Mouse (Mus musculus) kidney, embryonic 16.5 days (tissue): ENCODE measurements at regions not wholly inside any gene's neighbourhood (a gene's known extent, or its start where the extent isn't known, plus 50 kb on each side); places are given as distances from the start of the nearest gene placed in this dataset.
A peak's percentile ranks its signal among the peaks of the same experiment; 100 is the strongest.

Experiments used
- ATAC-seq: fragments of 200-750 bp; cut with Nextera tagmentation; 2 replicates; pipeline ENCODE4 v1.8.0; 2017; ENCODE audit warnings: moderate TSS enrichment; ENCODE audit not compliant: low FRiP score, low TSS enrichment
- H3K27ac ChIP-seq: fragments of 300-500 bp; sonication (generic); 2 replicates; pipeline ENCODE4 v1.5.1; 2014; ENCODE audit warnings: low read length
- H3K27me3 ChIP-seq: fragments of 300-500 bp; sonication (generic); 2 replicates; pipeline ENCODE4 v1.6.1; 2014; ENCODE audit warnings: low read length, control low read depth, mixed read lengths; ENCODE audit not compliant: insufficient read depth
- H3K36me3 ChIP-seq: fragments of 300-500 bp; sonication (generic); 2 replicates; pipeline ENCODE4 v1.6.1; 2014; ENCODE audit warnings: low read length, control low read depth, mixed read lengths; ENCODE audit not compliant: insufficient read depth
- H3K4me1 ChIP-seq: fragments of 300-500 bp; sonication (generic); 2 replicates; pipeline ENCODE4 v1.6.1; 2014; ENCODE audit warnings: low read length, control low read depth, mixed read lengths; ENCODE audit not compliant: insufficient read depth
- H3K4me2 ChIP-seq: fragments of 300-500 bp; sonication (generic); replicated peaks from 2 replicates; pipeline ENCODE4 v1.6.1; 2014; ENCODE audit warnings: low read depth, low read length
- H3K4me3 ChIP-seq: fragments of 300-500 bp; sonication (generic); 2 replicates; pipeline ENCODE4 v1.5.1; 2014; ENCODE audit warnings: mild to moderate bottlenecking, low read length
- H3K9ac ChIP-seq: fragments of 300-500 bp; sonication (generic); replicated peaks from 2 replicates; pipeline ENCODE4 v1.6.1; 2014; ENCODE audit warnings: low read length
- H3K9me3 ChIP-seq: fragments of 300-500 bp; sonication (generic); 2 replicates; pipeline ENCODE4 v1.6.1; 2016; ENCODE audit warnings: low read length, control low read depth
- WGBS: fragments of 180-500 bp; shearing (Covaris S2); extraction: QIAGEN DNeasy Blood & Tissue Kit; methylation state at CpG from one replicate; pipeline ENCODE4 v1.1.7; 2014; 5-methylcytosine and 5-hydroxymethylcytosine counted together

DNA sequence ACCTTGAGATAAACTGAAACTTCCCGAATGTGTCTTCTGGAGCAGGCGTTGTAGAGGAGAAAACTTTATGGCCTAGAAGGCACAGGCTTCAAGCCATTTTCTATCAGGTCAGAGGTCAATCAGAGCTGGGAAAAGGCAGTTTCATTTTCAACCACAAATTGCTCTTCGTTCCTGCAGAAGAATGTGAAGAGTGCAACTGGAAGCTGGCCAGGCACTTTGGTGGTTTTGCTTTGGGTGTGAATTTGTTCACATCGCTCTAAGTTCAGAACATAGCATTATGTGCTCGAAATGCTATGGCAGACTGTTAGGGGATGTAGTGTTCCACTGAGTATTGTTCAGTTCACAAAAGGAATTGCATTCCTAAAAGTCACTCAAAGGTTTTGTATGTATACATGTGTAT, 220.9 kb upstream of the Rgmb start:
- H3K4me1 ChIP-seq = no peaks in the 10 kb centered on the region
- no peak for ATAC-seq
- H3K4me3 ChIP-seq = no peak overlapping the region
- no peak overlapping the region for H3K27ac ChIP-seq
- no peaks in the 10 kb centered on the region for H3K27me3 ChIP-seq
- no peaks in the 10 kb centered on the region for H3K36me3 ChIP-seq
- H3K9me3 ChIP-seq = no peaks in the 10 kb centered on the region
- no peak overlapping the region for H3K4me2 ChIP-seq
- 33% methylated on average over 5 of the region's 5 CpGs for WGBS
- H3K9ac ChIP-seq = no peak overlapping the region

DNA sequence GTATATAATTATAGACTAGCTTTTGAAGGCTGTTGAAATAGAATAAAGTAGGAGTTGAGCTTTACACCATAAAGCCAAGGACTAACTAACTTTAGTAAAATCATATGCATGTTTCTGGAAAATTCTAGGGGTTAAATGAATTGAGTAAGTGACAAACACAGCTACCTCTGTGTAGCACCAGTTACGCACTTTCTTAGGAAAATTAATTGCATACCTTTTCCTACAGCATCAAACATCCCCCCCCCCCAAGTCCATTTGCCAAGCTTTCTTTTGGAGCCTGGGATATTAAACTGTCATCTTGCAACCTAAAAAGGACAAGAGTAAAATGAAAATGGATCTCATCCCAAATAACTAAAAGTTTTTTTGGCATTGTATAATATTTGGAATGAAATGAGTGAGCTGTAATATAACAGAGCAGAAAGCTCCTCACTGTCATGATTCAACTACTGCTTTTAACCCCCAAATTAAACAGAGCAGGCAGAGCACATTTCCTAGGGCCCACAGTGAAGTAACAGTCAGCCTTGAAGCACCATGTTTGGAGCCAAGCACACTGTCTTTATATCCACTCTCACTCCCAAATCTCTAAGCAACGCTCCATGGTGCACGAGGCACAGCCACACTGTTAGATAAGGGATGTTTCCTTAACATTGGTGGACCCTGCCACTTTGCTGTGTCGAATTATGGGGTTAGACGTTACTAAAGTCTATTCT, 210.9 kb upstream of the Rgmb start:
- H3K27ac ChIP-seq = no peak overlapping the region
- WGBS = 72% methylated on average over 5 of the region's 5 CpGs
- no peak overlapping the region for H3K4me3 ChIP-seq
- no peaks in the 10 kb centered on the region for H3K36me3 ChIP-seq
- no peak for ATAC-seq
- H3K4me2 ChIP-seq = no peak overlapping the region
- H3K27me3 ChIP-seq = no peaks in the 10 kb centered on the region
- no peaks in the 10 kb centered on the region for H3K4me1 ChIP-seq
- no peaks in the 10 kb centered on the region for H3K9me3 ChIP-seq
- H3K9ac ChIP-seq = no peak overlapping the region

DNA sequence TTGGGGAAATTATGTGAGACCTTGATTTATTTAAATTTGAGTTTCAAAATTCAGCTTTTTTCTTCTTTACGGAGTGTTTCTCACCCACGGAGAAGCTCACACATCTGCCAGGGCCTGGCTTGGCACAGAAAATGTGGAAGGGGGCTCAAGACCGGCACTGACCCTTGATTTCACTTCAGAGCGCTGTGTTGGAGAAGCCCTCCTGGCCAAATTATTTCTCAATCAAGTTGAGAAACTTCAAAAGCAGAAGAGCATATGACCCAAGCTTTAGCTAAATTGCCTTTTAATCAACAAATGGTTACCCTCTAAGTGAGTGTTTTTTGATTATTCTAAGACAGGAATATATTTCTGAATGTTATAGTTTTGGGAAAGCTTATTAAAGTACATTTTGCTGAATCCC, 197.2 kb upstream of the Rgmb start:
- Histone ChIP-seq H3K27me3 (no peaks in the 10 kb centered on the region), H3K36me3 (no peaks in the 10 kb centered on the region), H3K4me2 (no peak overlapping the region), H3K4me1 (no peaks in the 10 kb centered on the region), H3K9me3 (no peaks in the 10 kb centered on the region), H3K9ac (no peak overlapping the region), H3K4me3 (no peak overlapping the region), H3K27ac (no peak overlapping the region)
- no peak for ATAC-seq
- WGBS = 88% methylated on average over 4 of the region's 4 CpGs

DNA sequence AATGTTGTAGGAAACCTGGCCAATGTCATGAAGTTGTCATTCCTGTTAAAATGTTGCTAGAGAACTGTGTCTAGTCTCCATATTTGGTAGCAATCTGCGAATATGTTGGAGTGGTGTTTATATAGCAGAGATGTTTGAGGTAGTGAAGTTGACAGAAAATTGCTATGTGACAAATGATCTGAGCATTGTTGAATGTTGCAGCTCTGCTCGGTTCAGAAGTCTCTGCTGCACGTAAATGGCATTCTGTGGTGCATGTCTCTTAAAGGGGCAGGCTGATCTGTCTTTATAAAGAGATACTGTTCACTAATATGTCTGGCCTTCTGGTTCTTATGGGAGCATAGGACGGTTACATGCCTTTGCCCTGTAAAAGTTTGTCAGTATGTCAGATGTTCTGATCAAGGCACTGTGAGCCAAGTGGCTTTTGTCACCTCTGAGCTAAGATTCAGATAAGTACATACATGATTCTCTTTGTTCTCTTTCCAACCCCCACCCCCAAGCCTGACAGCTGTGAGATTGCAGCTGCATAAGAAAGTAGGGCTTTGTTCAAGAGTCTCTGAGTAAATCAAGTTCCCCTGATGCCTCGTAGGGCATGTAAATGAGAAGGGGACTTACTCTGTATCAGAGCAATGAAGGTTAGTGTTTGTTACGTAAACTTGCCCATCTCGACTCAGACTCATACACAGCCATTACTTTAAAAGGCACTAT, 174.2 kb upstream of the Rgmb start:
- H3K9me3 ChIP-seq = no peaks in the 10 kb centered on the region
- H3K4me2 ChIP-seq = no peak overlapping the region
- no peaks in the 10 kb centered on the region for H3K36me3 ChIP-seq
- H3K27ac ChIP-seq = no peak overlapping the region; the same call in 1 of the 2 replicates
- no peak for ATAC-seq
- H3K9ac ChIP-seq = no peak overlapping the region
- no peaks in the 10 kb centered on the region for H3K4me1 ChIP-seq
- H3K27me3 ChIP-seq = no peaks in the 10 kb centered on the region
- 27% methylated on average over 7 of the region's 7 CpGs for WGBS
- H3K4me3 ChIP-seq = no peak overlapping the region

DNA sequence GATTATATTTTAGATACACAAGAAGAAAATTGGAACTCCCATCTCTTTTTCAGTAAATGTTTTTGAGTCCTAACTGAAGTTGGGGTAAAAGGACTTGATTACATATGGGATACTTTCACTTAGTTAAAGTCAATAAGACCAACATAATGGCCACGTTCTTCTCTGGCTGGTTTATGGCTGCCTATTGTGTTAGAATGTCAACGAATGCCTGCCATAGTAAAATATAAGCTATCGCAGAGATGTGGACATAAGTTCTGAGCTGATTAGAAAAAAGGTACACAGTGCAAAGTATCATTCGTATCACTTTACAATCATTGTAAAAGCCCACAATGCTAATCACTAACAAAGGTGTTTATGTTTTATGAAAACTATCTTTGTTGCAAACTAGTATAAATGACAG, 173.2 kb upstream of the Rgmb start:
- H3K4me1 ChIP-seq = no peaks in the 10 kb centered on the region
- no peak overlapping the region for H3K9ac ChIP-seq
- WGBS = 67% methylated on average over 4 of the region's 4 CpGs
- H3K27me3 ChIP-seq = no peaks in the 10 kb centered on the region
- ATAC-seq = no peak
- no peak overlapping the region for H3K27ac ChIP-seq
- H3K4me2 ChIP-seq = no peak overlapping the region
- H3K9me3 ChIP-seq = no peaks in the 10 kb centered on the region
- no peak overlapping the region for H3K4me3 ChIP-seq
- no peaks in the 10 kb centered on the region for H3K36me3 ChIP-seq

DNA sequence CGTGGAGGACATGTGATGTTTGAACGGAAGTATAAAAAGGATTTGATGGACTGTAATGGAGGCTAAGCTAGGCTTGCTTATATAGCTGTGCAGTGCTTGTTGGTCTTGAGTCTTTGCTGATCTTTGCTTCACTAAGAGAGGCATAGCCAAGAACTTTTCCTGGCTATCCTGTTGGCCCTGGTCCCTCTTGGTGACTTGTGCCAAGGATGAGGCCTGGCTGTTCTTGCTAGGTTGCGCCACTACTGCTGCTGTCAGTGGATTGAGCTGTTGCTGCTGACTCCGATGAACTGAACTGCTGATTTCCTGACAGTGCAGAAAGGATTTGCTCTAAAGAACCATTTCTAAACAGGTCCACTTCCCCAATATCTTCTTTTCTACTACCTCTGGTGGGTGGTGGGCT, 167.9 kb upstream of the Rgmb start:
- Histone ChIP-seq H3K4me3 (no peak overlapping the region), H3K9ac (no peak overlapping the region), H3K27me3 (no peaks in the 10 kb centered on the region), H3K4me2 (no peak overlapping the region), H3K4me1 (0 out of 2 replicates have a peak, but pooled peaks cover 4% of the 10 kb centered on the region), H3K9me3 (no peaks in the 10 kb centered on the region; the same call in 1 of the 2 replicates), H3K36me3 (no peaks in the 10 kb centered on the region), H3K27ac (no peak overlapping the region)
- ATAC-seq = no peak
- WGBS = 94% methylated on average over 4 of the region's 4 CpGs

DNA sequence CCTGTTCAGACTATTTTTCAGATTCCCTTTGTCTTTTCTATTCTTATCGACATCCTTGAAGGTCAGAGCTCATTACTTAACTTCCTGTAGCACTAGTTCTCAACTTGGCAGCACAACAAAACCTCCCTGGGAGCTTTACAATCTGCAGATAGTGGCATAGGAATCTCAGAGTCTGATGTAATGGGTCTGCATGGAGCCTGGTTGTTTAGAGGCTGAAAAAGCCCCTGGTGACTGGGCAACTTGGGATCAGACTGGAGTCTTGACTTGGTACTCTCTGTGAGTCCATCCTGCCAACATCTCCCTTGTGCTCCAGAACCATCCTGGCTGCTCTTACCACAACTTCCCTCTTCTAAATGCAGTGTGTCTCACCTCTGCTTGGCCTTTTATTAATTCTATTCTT, 166.4 kb upstream of the Rgmb start:
- Histone ChIP-seq H3K9me3 (no peaks in the 10 kb centered on the region; the same call in 1 of the 2 replicates), H3K4me1 (0 out of 2 replicates have a peak, but pooled peaks cover 6% of the 10 kb centered on the region), H3K27me3 (no peaks in the 10 kb centered on the region), H3K27ac (no peak overlapping the region), H3K4me2 (no peak overlapping the region), H3K4me3 (no peak overlapping the region), H3K36me3 (no peaks in the 10 kb centered on the region), H3K9ac (no peak overlapping the region)
- ATAC-seq = no peak
- WGBS = 23% methylated on average over 1 of the region's 1 CpGs

DNA sequence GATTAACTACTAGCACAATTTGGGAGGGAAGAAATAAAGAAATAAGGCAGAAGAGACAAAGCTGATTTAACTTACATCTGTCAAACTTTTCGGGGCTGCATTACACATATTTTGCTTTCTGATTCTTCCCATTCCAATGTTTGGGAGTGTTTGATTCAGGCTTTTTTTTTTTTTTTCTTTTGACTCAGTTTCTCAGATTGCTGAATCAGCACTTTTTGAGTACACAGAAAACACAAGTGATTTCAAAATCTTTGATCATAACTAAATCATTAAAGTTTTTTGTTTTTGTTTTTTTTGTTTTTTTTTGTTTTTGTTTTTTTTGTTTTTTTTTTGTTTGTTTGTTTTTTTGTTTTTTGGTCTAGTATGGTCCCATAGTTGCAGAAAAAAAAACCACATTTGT, 164.7 kb upstream of the Rgmb start:
- Histone ChIP-seq H3K4me1 (0 out of 2 replicates have a peak, but pooled peaks cover 6% of the 10 kb centered on the region), H3K27me3 (no peaks in the 10 kb centered on the region), H3K9me3 (no peaks in the 10 kb centered on the region; the same call in 1 of the 2 replicates), H3K36me3 (no peaks in the 10 kb centered on the region), H3K9ac (no peak overlapping the region), H3K27ac (no peak overlapping the region), H3K4me2 (no peak overlapping the region), H3K4me3 (no peak overlapping the region)
- WGBS = 87% methylated on average over 1 of the region's 1 CpGs
- no peak for ATAC-seq

DNA sequence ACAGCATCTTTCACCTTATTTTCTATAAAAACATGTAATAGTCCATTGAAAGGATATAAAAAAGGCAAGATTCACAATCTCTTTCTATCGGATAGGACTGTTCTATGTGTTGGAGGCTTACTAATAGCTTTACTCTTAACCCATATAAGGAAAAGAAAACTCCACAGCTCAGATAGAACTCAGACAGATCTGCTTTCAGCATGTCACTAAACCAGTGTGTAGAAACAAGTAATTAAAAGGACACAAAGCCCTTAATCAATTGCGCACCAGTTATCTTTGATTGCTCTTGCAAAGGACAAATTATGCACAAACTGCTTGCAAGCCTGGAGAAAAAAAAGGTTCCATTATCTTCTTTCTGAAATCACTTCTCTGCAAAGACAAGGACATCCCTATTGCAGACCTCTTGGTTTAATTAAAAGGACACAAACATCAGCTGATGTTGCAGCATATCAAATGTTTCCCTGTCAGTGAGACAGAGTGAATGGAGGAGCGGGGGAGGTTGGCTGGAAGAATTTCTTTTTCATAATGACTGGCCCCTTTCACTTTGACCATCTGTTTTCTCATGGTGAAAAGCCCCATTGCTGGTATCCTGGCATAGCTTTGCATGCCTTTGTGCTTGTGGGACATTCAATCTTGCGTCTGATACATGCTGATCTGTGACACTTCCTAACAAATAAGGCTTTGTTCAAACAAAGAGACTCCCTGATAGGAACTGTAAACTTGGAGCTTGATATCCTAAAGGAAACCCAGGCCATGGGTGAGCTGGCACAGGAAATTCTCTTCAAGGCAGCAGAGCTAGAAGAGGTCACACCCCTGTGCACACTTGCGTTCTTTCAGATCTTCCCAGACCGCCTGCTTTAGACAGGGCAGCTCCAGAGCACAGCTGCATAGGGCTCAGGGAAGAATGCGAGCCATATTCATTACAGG, 162.8 kb upstream of the Rgmb start:
- H3K4me2 ChIP-seq = no peak overlapping the region
- H3K36me3 ChIP-seq = no peaks in the 10 kb centered on the region
- H3K27ac ChIP-seq = peak overlapping the region; percentile 27
- H3K4me1 ChIP-seq = 0 out of 2 replicates have a peak, but pooled peaks cover 6% of the 10 kb centered on the region
- H3K9ac ChIP-seq = no peak overlapping the region
- 22% methylated on average over 7 of the region's 7 CpGs for WGBS
- H3K4me3 ChIP-seq = no peak overlapping the region
- no peaks in the 10 kb centered on the region for H3K27me3 ChIP-seq
- ATAC-seq = peak; percentile 97
- no peaks in the 10 kb centered on the region; the same call in 1 of the 2 replicates for H3K9me3 ChIP-seq
